Mouse (Mus musculus) hindbrain, postnatal 0 days (tissue): ENCODE data around the gene Gm42742. TPM values are rescaled to one million over a fixed set of nuclear protein-coding genes. Genes with fewer than 3 reads are reported as not detected.

Experiments used
- ATAC-seq: fragments of 200-750 bp; cut with Nextera tagmentation; 2 replicates; pipeline ENCODE4 v1.8.0; 2017; ENCODE audit warnings: mild to moderate bottlenecking, moderate TSS enrichment, moderate library complexity
- DNase-seq: peaks from one replicate; pipeline ENCODE4 v3.0.0-alpha.2; 2015; ENCODE audit warnings: low spot score
- H3K27ac ChIP-seq: fragments of 300-500 bp; sonication (generic); 2 replicates; pipeline ENCODE4 v1.5.1; 2014; ENCODE audit warnings: mild to moderate bottlenecking
- H3K27me3 ChIP-seq: fragments of 300-500 bp; sonication (generic); 2 replicates; pipeline ENCODE4 v1.6.1; 2014; ENCODE audit warnings: low read length, mixed read lengths; ENCODE audit not compliant: insufficient read depth
- H3K36me3 ChIP-seq: fragments of 300-500 bp; sonication (generic); 2 replicates; pipeline ENCODE4 v1.6.1; 2014; ENCODE audit warnings: low read length, mixed read lengths; ENCODE audit not compliant: insufficient read depth
- H3K4me1 ChIP-seq: fragments of 300-500 bp; sonication (generic); 2 replicates; pipeline ENCODE4 v1.6.1; 2014; ENCODE audit warnings: antibody characterized with exemption, low read length, mixed read lengths; ENCODE audit not compliant: insufficient read depth
- H3K4me2 ChIP-seq: fragments of 300-500 bp; sonication (generic); 2 replicates; pipeline ENCODE4 v1.6.1; 2014; ENCODE audit warnings: low read depth, mild to moderate bottlenecking, low read length, moderate library complexity, mixed read lengths
- H3K4me3 ChIP-seq: fragments of 300-500 bp; sonication (generic); 2 replicates; pipeline ENCODE4 v1.5.1; 2014; ENCODE audit warnings: low read length
- H3K9ac ChIP-seq: fragments of 300-500 bp; sonication (generic); replicated peaks from 2 replicates; pipeline ENCODE4 v1.6.1; 2014; ENCODE audit warnings: mild to moderate bottlenecking, low read length, moderate library complexity, mixed read lengths
- H3K9me3 ChIP-seq: fragments of 300-500 bp; sonication (generic); 2 replicates; pipeline ENCODE4 v1.6.1; 2016; ENCODE audit warnings: low read length, mixed read lengths
- CTCF ChIP-seq: IDR thresholded peaks from 2 replicates; pipeline ENCODE4 v1.5.1; 2016; ENCODE audit warnings: antibody characterized with exemption, control low read depth, low read depth
- WGBS: fragments of 180-500 bp; shearing (Covaris S2); extraction: QIAGEN DNeasy Blood & Tissue Kit; methylation state at CpG from one replicate; pipeline ENCODE4 v1.1.7; 2014; 5-methylcytosine and 5-hydroxymethylcytosine counted together
- polyA plus RNA-seq: library from polyadenylated mRNA; unstranded; fragments of >200 nt; fragmentation: Nextera tagmentation; extraction: Ambion mirVana; gene quantifications from 2 replicates; pipeline ENCODE4 v1.2.1, GENCODE M21; 2015
- total RNA-seq: library from RNA; depleted of rRNA; stranded (reverse); fragments of >200 nt; gene quantifications from 2 replicates; pipeline ENCODE4 v1.2.3, GENCODE M21; 2014

Gm42742 gene
- total and polyA plus RNA-seq, 2 experiments from 2014 or later: 40.2 to 60.2 TPM

DNA sequence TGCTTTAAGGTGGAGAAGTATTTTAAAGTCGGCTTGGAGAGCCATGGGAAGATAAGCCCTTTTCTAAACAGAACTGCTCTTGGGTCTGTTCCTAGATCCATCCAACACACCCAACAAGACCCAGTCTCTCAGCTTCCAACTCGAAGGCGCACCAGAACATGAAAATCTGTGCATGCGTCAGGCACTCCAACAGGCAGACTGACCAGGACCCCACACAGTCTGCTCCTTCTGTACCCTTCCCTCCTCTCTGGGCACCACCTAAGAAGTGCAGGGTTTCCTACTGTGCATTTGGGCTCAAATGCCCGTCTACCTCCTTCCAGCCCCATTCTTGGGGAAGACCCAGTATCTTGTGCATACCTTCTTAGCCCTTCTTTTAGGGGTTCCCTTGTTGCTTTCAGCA is 406 bp downstream of the Gm42742 start:
- TF ChIP-seq CTCF: no peak
- peak overlapping the region; percentile 85 for H3K4me2 ChIP-seq
- H3K9me3 ChIP-seq: no peaks in the 10 kb centered on the region
- H3K27me3 ChIP-seq: no peaks in the 10 kb centered on the region
- WGBS: 11% methylated on average over 5 of the region's 5 CpGs
- H3K9ac ChIP-seq: peak overlapping the region; percentile 81
- H3K4me3 ChIP-seq: peak overlapping the region; percentile 59
- no peak for ATAC-seq
- DNase-seq: no peak
- H3K4me1 ChIP-seq: peaks cover 54% of the 10 kb centered on the region
- peak overlapping the region; percentile 86 for H3K27ac ChIP-seq
- H3K36me3 ChIP-seq: peaks cover 20% of the 10 kb centered on the region

DNA sequence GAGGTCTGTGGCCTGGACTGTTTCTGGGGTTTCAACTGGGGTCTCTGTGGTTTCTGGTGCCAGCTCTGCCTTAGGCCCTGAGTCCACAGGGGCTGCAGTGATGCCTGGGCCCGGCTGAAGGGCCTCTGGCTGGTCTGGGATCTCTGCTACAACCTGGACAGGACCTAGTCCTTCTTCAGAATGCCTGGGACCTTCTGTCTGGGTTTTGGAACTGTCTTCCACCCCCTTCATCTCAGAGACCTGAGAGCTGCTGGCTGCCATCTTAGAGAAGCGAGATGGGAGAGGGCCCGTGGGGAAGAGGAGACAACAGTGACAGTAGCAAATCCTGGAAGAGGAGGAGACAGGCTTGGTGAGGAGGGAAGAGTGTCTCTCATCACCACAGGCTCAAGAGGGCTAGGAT is 866 bp downstream of the Gm42742 start:
- H3K9ac ChIP-seq: peak overlapping the region; percentile 81
- H3K27ac ChIP-seq: peak overlapping the region; percentile 86; the same call in 1 of the 2 replicates
- H3K9me3 ChIP-seq: no peaks in the 10 kb centered on the region
- WGBS: 45% methylated on average over 3 of the region's 3 CpGs
- peaks cover 56% of the 10 kb centered on the region for H3K4me1 ChIP-seq
- H3K27me3 ChIP-seq: no peaks in the 10 kb centered on the region
- peaks cover 25% of the 10 kb centered on the region for H3K36me3 ChIP-seq
- peak overlapping the region; percentile 59 for H3K4me3 ChIP-seq
- peak overlapping the region; percentile 85 for H3K4me2 ChIP-seq
- no peak for TF ChIP-seq CTCF
- peak; percentile 4 for DNase-seq
- ATAC-seq: no peak

DNA sequence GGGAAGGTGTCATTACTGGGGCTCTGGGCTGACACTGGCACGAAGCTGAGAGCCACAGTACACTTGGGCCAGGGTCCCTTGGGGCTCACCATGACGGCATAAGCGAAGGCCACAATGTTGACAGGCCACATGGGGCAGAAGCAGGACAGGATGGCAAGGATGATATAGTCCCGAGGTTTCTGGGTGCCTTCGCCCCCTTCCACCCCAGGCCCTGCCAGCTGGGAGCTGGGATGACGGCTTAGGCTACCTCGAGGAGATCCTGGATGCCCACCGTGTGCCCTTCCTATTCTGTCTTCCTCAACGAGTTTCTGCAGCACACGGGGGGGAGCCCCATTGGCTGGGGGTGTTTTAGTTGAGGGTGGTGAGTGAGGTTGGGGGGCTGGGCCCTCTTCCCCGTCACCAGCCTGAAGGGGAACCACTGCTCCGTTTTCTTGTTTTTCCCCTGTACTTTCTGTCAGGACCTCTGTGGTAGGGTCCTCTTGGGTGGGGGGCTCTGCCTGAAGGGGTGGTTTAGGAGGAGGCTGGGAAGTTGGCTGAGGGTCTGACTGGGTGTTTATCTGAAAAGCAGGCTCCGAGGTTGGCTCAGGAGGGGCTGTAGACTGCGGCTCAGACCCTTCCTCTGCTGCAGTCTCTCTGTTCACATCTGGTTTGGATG is 1.5 kb downstream of the Gm42742 start:
- 74% methylated on average over 14 of the region's 14 CpGs for WGBS
- H3K27me3 ChIP-seq: no peaks in the 10 kb centered on the region
- no peak for ATAC-seq

DNA sequence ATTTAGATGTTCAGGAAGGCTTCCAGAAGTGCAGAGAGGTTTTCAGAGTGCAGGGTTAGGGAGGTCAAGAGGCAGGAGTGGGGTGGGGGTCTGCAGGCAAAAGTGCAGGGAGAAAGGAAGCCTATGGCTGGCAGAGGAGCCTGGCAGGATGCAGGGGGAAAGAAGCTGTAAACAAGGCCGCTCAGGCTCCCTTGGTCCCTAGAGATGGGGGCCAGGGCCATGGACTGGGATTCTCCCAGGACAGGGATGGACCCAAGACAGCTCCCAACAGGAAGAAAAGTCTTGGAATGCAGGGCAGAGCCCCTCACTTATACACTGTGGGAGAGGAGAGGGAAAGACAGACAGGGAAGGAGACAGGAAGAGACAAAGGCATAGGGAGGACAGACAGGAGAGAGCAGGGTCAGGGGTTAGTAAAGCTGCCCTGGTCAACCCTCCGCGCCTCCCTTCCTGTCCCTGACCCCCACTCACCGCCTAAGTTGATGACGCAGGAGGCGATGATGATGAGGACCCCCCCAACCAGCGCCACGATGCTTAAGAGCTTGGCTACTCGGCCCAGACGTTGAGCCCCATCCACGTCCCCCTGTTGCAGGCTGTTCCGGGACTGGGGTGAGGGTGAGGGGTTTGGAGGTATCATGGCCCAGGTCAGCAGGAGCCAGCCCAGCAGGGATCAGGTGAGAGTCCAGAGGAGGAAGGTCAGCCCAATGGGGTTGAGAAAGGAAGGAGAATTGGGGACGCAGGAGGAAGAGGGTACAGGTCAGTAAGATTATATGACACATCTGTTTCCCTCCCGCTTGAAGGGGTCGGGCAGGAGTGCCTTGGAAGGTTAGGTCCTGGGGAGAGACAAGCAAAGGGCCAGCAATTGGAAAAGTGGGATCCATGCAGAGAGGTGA is 2.2 kb downstream of the Gm42742 start:
- peak overlapping the region; percentile 25; the same call in 1 of the 2 replicates for H3K9ac ChIP-seq
- H3K36me3 ChIP-seq: peaks cover 26% of the 10 kb centered on the region
- no peaks in the 10 kb centered on the region for H3K9me3 ChIP-seq
- H3K27me3 ChIP-seq: no peaks in the 10 kb centered on the region
- peak overlapping the region; percentile 85 for H3K4me2 ChIP-seq
- no peak for TF ChIP-seq CTCF
- no peak for ATAC-seq
- H3K4me1 ChIP-seq: peaks cover 42% of the 10 kb centered on the region
- no peak overlapping the region for H3K4me3 ChIP-seq
- peak overlapping the region; percentile 42; the same call in 1 of the 2 replicates for H3K27ac ChIP-seq
- 78% methylated on average over 15 of the region's 15 CpGs for WGBS
- DNase-seq: no peak

More for the DNA sequence above, 1.5 kb downstream of the Gm42742 start:
- Histone ChIP-seq H3K9ac (peak overlapping the region; percentile 81; the same call in 1 of the 2 replicates), H3K4me3 (peak overlapping the region; percentile 59), H3K4me1 (peaks cover 50% of the 10 kb centered on the region), H3K36me3 (peaks cover 26% of the 10 kb centered on the region), H3K27ac (peak overlapping the region; percentile 86; the same call in 1 of the 2 replicates), H3K9me3 (no peaks in the 10 kb centered on the region), H3K4me2 (peak overlapping the region; percentile 85)
- no peak for DNase-seq
- TF ChIP-seq CTCF: no peak

DNA sequence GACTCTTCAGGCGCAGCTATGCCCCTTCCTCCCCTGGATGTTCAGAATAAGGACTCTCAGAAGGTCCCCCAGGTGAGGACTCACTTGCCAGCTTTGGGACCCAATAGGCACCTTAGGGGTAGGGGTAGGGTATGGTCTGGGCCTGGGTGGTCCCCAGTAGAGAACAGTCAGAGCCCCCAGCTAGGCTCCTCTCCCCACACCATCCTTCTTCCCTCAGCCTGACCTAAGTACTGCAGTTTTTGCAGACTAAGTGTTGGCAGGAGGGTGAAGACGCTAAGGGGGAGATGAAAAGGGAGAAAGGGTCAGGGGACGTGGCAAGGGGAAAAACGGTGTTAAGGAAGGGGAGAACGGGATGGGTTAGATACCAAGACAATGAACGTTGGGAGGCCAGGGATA is 2.9 kb downstream of the Gm42742 start:
- no peak for TF ChIP-seq CTCF
- ATAC-seq: no peak
- Histone ChIP-seq H3K27ac (peak overlapping the region; percentile 42; the same call in 1 of the 2 replicates), H3K4me2 (peak overlapping the region; percentile 85), H3K9me3 (no peaks in the 10 kb centered on the region), H3K4me1 (peaks cover 37% of the 10 kb centered on the region), H3K27me3 (no peaks in the 10 kb centered on the region), H3K4me3 (peak overlapping the region; percentile 6; the same call in 1 of the 2 replicates), H3K9ac (peak overlapping the region; percentile 30), H3K36me3 (peaks cover 25% of the 10 kb centered on the region)
- 51% methylated on average over 6 of the region's 6 CpGs for WGBS
- DNase-seq: no peak

DNA sequence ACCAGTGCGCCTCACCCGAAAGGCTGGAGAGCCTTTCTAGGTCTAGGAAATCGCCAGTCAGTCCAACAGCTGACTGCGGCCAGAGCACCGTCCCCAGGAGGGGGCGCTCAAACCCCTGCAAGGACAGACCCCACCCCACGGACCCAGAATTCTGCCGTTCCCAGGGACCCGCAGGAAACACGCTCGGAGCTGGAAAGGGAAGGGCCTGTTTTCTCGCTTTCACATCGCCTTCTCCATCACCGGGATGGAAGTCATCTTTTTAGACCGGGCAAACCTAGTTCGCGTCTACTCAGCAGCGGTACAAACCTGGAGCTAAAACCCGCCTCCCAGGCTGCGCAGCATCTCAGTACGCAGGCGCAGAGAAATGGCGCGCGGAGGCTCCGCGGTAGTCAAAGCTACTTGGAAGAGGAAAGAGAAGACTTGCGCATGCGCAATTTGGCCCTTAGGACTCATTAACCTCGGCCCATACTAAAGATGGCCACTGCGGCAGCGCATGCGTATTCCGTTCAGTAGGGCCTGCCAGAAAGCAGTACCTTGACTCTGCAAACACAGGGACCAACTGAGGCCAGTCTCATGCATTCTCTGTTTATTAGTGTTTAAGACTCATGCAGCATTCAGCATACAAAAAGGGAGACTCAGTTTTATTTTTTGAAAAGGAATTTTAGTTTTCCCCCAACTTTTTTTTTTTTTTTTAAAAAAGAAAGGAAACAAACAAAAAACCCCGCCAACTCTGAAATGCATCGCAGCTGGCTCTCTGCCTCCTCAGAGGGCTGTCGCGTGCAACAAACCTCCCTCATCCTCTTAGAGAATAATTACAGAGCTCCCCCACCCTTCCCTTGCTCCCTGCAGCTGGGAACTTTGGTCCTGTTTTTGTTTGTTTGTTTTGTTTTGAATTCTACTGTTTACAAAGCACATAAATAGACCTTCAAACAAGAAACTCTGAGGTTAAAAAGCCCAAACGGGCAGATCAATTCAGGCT is 3.6 kb downstream of the Gm42742 start, which contains the start of gene Pagr1a:
Gene Pagr1a (minus strand): TSS at position 382 of the 979 bp plus-strand sequence.
- DNase-seq (peak; percentile 100), ATAC-seq (peak; percentile 86)
- Histone ChIP-seq H3K27me3 (no peaks in the 10 kb centered on the region), H3K4me3 (peak within 1 kb of the TSS; percentile 63), H3K27ac (peak within 1 kb of the TSS; percentile 96), H3K4me1 (peaks cover 37% of the 10 kb centered on the region), H3K9ac (peak within 1 kb of the TSS; percentile 91), H3K4me2 (peak within 1 kb of the TSS; percentile 85), H3K36me3 (peaks cover 20% of the 10 kb centered on the region), H3K9me3 (no peaks in the 10 kb centered on the region)
- WGBS: 2% methylated on average over 39 of the region's 39 CpGs
- TF ChIP-seq CTCF: peak; percentile 90
